Mouse (Mus musculus) spleen, adult 12 weeks (tissue): ENCODE data around the gene Cpa1.

ENCODE experiments used
- DNase-seq: peaks from one replicate; pipeline ENCODE4 v3.0.0; 2022; ENCODE audit warnings: low spot score

Cpa1 gene

GRCm38 (mm10) chr6:30638674-30639268 lies at the start of gene Cpa1:
Gene Cpa1 (plus strand): TSS chr6:30639218.
- DNase-seq: peak; percentile 17

- no peak for DNase-seq
These were observed 49.2 kb upstream of the Cpa1 start for GRCm38 (mm10) chr6:30589819-30590218.

- DNase-seq: no peak
These were observed 47.1 kb upstream of the Cpa1 start for GRCm38 (mm10) chr6:30591851-30592404.

GRCm38 (mm10) chr6:30592417-30592974 lies 46.5 kb upstream of the Cpa1 start:
- no peak for DNase-seq

- DNase-seq: no peak
These were observed 44.7 kb upstream of the Cpa1 start for GRCm38 (mm10) chr6:30594364-30594763.

- no peak for DNase-seq
These were observed 42.7 kb upstream of the Cpa1 start for GRCm38 (mm10) chr6:30596230-30596898.

GRCm38 (mm10) chr6:30600033-30600432 lies 39.0 kb upstream of the Cpa1 start:
- DNase-seq: no peak

GRCm38 (mm10) chr6:30600995-30601394 lies 38.0 kb upstream of the Cpa1 start:
- no peak for DNase-seq

GRCm38 (mm10) chr6:30604342-30604867 lies 34.6 kb upstream of the Cpa1 start:
- no peak for DNase-seq

- no peak for DNase-seq
These were observed 33.9 kb upstream of the Cpa1 start for GRCm38 (mm10) chr6:30605111-30605510.

GRCm38 (mm10) chr6:30605672-30606071 lies 33.3 kb upstream of the Cpa1 start:
- DNase-seq: no peak

- DNase-seq: no peak
These were observed 28.3 kb upstream of the Cpa1 start, which contains the start of gene Cpa5 for GRCm38 (mm10) chr6:30610710-30611109. Gene Cpa5 (plus strand): TSS chr6:30611010.

GRCm38 (mm10) chr6:30611212-30611611 lies 27.8 kb upstream of the Cpa1 start:
- no peak for DNase-seq

GRCm38 (mm10) chr6:30614251-30614650 lies 24.8 kb upstream of the Cpa1 start:
- no peak for DNase-seq

- no peak for DNase-seq
These were observed 23.3 kb upstream of the Cpa1 start for GRCm38 (mm10) chr6:30615741-30616140.

- no peak for DNase-seq
These were observed 22.5 kb upstream of the Cpa1 start for GRCm38 (mm10) chr6:30616491-30616941.

- DNase-seq: no peak
These were observed 21.7 kb upstream of the Cpa1 start for GRCm38 (mm10) chr6:30617020-30617958.

- no peak for DNase-seq
These were observed 20.9 kb upstream of the Cpa1 start for GRCm38 (mm10) chr6:30617959-30618590.

- DNase-seq: no peak
These were observed 20.3 kb upstream of the Cpa1 start for GRCm38 (mm10) chr6:30618735-30619134.

GRCm38 (mm10) chr6:30619606-30620005 lies 19.4 kb upstream of the Cpa1 start:
- DNase-seq: no peak

GRCm38 (mm10) chr6:30620591-30620990 lies 18.4 kb upstream of the Cpa1 start:
- no peak for DNase-seq
